Mouse (Mus musculus): ENCODE measurements around the gene Exph5. TPM values are rescaled to one million over a fixed set of nuclear protein-coding genes. Genes with fewer than 3 reads are reported as not detected.

Gene Exph5
- polyA plus RNA-seq, 1 experiment from 2014 or later, result 0.27 TPM

- WGBS, result 82% methylated on average over 4 of the region's 4 CpGs
- no peaks in the 10 kb centered on the region for H3K4me1 ChIP-seq (replicated peaks)
- no peak overlapping the region for H3K4me3 ChIP-seq (replicated peaks)
- no peak overlapping the region for H3K4me2 ChIP-seq (replicated peaks)
- ATAC-seq, result no peak
- H3K27me3 ChIP-seq, result no peaks in the 10 kb centered on the region
- H3K9ac ChIP-seq (replicated peaks), result no peak overlapping the region
- no peaks in the 10 kb centered on the region for H3K36me3 ChIP-seq
- H3K27ac ChIP-seq, result no peak overlapping the region
- no peaks in the 10 kb centered on the region for H3K9me3 ChIP-seq
Observed at GRCm38 (mm10) chr9:53272714-53273113, 28.8 kb upstream of the Exph5 start.

- no peak overlapping the region for H3K9ac ChIP-seq (replicated peaks)
- no peaks in the 10 kb centered on the region for H3K27me3 ChIP-seq
- no peak for ATAC-seq
- no peaks in the 10 kb centered on the region for H3K9me3 ChIP-seq
- H3K36me3 ChIP-seq, result no peaks in the 10 kb centered on the region
- H3K4me3 ChIP-seq (replicated peaks), result no peak overlapping the region
- H3K27ac ChIP-seq, result no peak overlapping the region
- H3K4me2 ChIP-seq (replicated peaks), result no peak overlapping the region
- H3K4me1 ChIP-seq (replicated peaks), result no peaks in the 10 kb centered on the region
- WGBS, result 92% methylated on average over 1 of the region's 1 CpGs
Observed at GRCm38 (mm10) chr9:53276381-53276780, 25.1 kb upstream of the Exph5 start.

- no peak overlapping the region for H3K4me3 ChIP-seq (replicated peaks)
- H3K27ac ChIP-seq, result no peak overlapping the region
- no peaks in the 10 kb centered on the region for H3K27me3 ChIP-seq
- H3K36me3 ChIP-seq, result no peaks in the 10 kb centered on the region
- H3K9me3 ChIP-seq, result no peaks in the 10 kb centered on the region
- ATAC-seq, result no peak
- 93% methylated on average over 2 of the region's 2 CpGs for WGBS
- H3K4me1 ChIP-seq (replicated peaks), result no peaks in the 10 kb centered on the region
- no peak overlapping the region for H3K4me2 ChIP-seq (replicated peaks)
- H3K9ac ChIP-seq (replicated peaks), result no peak overlapping the region
Observed at GRCm38 (mm10) chr9:53278997-53279396, 22.5 kb upstream of the Exph5 start.

- ATAC-seq, result no peak
- no peak overlapping the region for H3K27ac ChIP-seq
- WGBS, result 87% methylated on average over 6 of the region's 6 CpGs
- no peak overlapping the region for H3K4me2 ChIP-seq (replicated peaks)
- no peak overlapping the region for H3K9ac ChIP-seq (replicated peaks)
- H3K27me3 ChIP-seq, result no peaks in the 10 kb centered on the region
- no peaks in the 10 kb centered on the region for H3K9me3 ChIP-seq
- no peak overlapping the region for H3K4me3 ChIP-seq (replicated peaks)
- H3K36me3 ChIP-seq, result no peaks in the 10 kb centered on the region
- no peaks in the 10 kb centered on the region for H3K4me1 ChIP-seq (replicated peaks)
Observed at GRCm38 (mm10) chr9:53286793-53287192, 14.7 kb upstream of the Exph5 start.

GRCm38 (mm10) chr9:53290006-53290405, 11.5 kb upstream of the Exph5 start:
- no peaks in the 10 kb centered on the region for H3K4me1 ChIP-seq (replicated peaks)
- H3K9me3 ChIP-seq, result no peaks in the 10 kb centered on the region
- H3K9ac ChIP-seq (replicated peaks), result no peak overlapping the region
- H3K27me3 ChIP-seq, result no peaks in the 10 kb centered on the region
- H3K36me3 ChIP-seq, result no peaks in the 10 kb centered on the region
- no peak for ATAC-seq
- WGBS, result 92% methylated on average over 3 of the region's 3 CpGs
- H3K4me2 ChIP-seq (replicated peaks), result no peak overlapping the region
- no peak overlapping the region for H3K4me3 ChIP-seq (replicated peaks)
- no peak overlapping the region for H3K27ac ChIP-seq

- Histone ChIP-seq H3K9ac (replicated peaks) (no peak overlapping the region), H3K27ac (no peak overlapping the region), H3K9me3 (no peaks in the 10 kb centered on the region), H3K27me3 (no peaks in the 10 kb centered on the region), H3K4me1 (replicated peaks) (no peaks in the 10 kb centered on the region), H3K36me3 (no peaks in the 10 kb centered on the region), H3K4me2 (replicated peaks) (no peak overlapping the region), H3K4me3 (replicated peaks) (no peak overlapping the region)
- ATAC-seq, result no peak
Observed at GRCm38 (mm10) chr9:53292833-53293232, 8.6 kb upstream of the Exph5 start.

GRCm38 (mm10) chr9:53301801-53302311, 386 bp downstream of the Exph5 start:
- no peak overlapping the region for H3K27ac ChIP-seq
- H3K27me3 ChIP-seq, result peaks cover 15% of the 10 kb centered on the region; the same call in 1 of the 2 replicates
- H3K9ac ChIP-seq (replicated peaks), result peak overlapping the region; percentile 55; the same call in 1 of the 2 replicates
- peak; percentile 60; the same call in 1 of the 2 replicates for ATAC-seq
- H3K36me3 ChIP-seq, result no peaks in the 10 kb centered on the region
- H3K4me2 ChIP-seq (replicated peaks), result peak overlapping the region; percentile 75
- H3K9me3 ChIP-seq, result no peaks in the 10 kb centered on the region
- WGBS, result 4% methylated on average over 19 of the region's 19 CpGs
- peak overlapping the region; percentile 40 for H3K4me3 ChIP-seq (replicated peaks)
- peaks cover 14% of the 10 kb centered on the region for H3K4me1 ChIP-seq (replicated peaks)

- no peaks in the 10 kb centered on the region for H3K9me3 ChIP-seq
- peaks cover 14% of the 10 kb centered on the region for H3K4me1 ChIP-seq (replicated peaks)
- WGBS, result 60% methylated on average over 5 of the region's 5 CpGs
- H3K4me2 ChIP-seq (replicated peaks), result peak overlapping the region; percentile 75; the same call in 1 of the 2 replicates
- no peak overlapping the region for H3K4me3 ChIP-seq (replicated peaks)
- H3K36me3 ChIP-seq, result no peaks in the 10 kb centered on the region
- H3K27ac ChIP-seq, result no peak overlapping the region
- no peak overlapping the region for H3K9ac ChIP-seq (replicated peaks)
- ATAC-seq, result no peak
- H3K27me3 ChIP-seq, result peaks cover 15% of the 10 kb centered on the region; the same call in 1 of the 2 replicates
Observed at GRCm38 (mm10) chr9:53302415-53302814, 945 bp downstream of the Exph5 start.

- WGBS, result 84% methylated on average over 7 of the region's 7 CpGs
- H3K4me1 ChIP-seq (replicated peaks), result no peaks in the 10 kb centered on the region
- no peak for ATAC-seq
- H3K36me3 ChIP-seq, result no peaks in the 10 kb centered on the region
- peaks cover under 1% of the 10 kb centered on the region; the same call in 1 of the 2 replicates for H3K27me3 ChIP-seq
- H3K9ac ChIP-seq (replicated peaks), result no peak overlapping the region
- no peaks in the 10 kb centered on the region for H3K9me3 ChIP-seq
- no peak overlapping the region for H3K4me2 ChIP-seq (replicated peaks)
- H3K27ac ChIP-seq, result no peak overlapping the region
- no peak overlapping the region for H3K4me3 ChIP-seq (replicated peaks)
Observed at GRCm38 (mm10) chr9:53307904-53308303, 6.4 kb downstream of the Exph5 start.

GRCm38 (mm10) chr9:53312981-53313380, 11.5 kb downstream of the Exph5 start:
- 0 out of 2 replicates have a peak, but pooled peaks cover 6% of the 10 kb centered on the region for H3K4me1 ChIP-seq (replicated peaks)
- no peak overlapping the region for H3K4me2 ChIP-seq (replicated peaks)
- no peaks in the 10 kb centered on the region for H3K9me3 ChIP-seq
- no peak for ATAC-seq
- H3K27me3 ChIP-seq, result no peaks in the 10 kb centered on the region
- 97% methylated on average over 1 of the region's 1 CpGs for WGBS
- no peak overlapping the region for H3K4me3 ChIP-seq (replicated peaks)
- H3K27ac ChIP-seq, result no peak overlapping the region
- no peaks in the 10 kb centered on the region for H3K36me3 ChIP-seq
- H3K9ac ChIP-seq (replicated peaks), result no peak overlapping the region

- Histone ChIP-seq H3K4me1 (replicated peaks) (no peaks in the 10 kb centered on the region), H3K9me3 (no peaks in the 10 kb centered on the region), H3K4me2 (replicated peaks) (no peak overlapping the region), H3K9ac (replicated peaks) (no peak overlapping the region), H3K27me3 (no peaks in the 10 kb centered on the region), H3K27ac (no peak overlapping the region), H3K36me3 (no peaks in the 10 kb centered on the region), H3K4me3 (replicated peaks) (no peak overlapping the region)
- no peak for ATAC-seq
- 69% methylated on average over 10 of the region's 10 CpGs for WGBS
Observed at GRCm38 (mm10) chr9:53320894-53321650, 19.6 kb downstream of the Exph5 start.

- Histone ChIP-seq H3K9me3 (no peaks in the 10 kb centered on the region), H3K27me3 (no peaks in the 10 kb centered on the region), H3K9ac (replicated peaks) (no peak overlapping the region), H3K4me2 (replicated peaks) (no peak overlapping the region), H3K27ac (no peak overlapping the region), H3K36me3 (no peaks in the 10 kb centered on the region), H3K4me3 (replicated peaks) (no peak overlapping the region), H3K4me1 (replicated peaks) (no peaks in the 10 kb centered on the region)
- ATAC-seq, result no peak
- WGBS, result 85% methylated on average over 8 of the region's 8 CpGs
Observed at GRCm38 (mm10) chr9:53321683-53322082, 20.2 kb downstream of the Exph5 start.
